Mouse (Mus musculus): ENCODE results near the gene Acoxl.

GRCm38 (mm10) chr2:128083844-128084243 lies 245.2 kb downstream of the Acoxl start:
- TF ChIP-seq CTCF (IDR thresholded peaks at IDR 0.05; ENCODE audit: control insufficient read depth, insufficient read depth, low read length) (no peak), POLR2A (IDR thresholded peaks at IDR 0.05; ENCODE audit: borderline replicate concordance, control insufficient read depth, low read depth, low read length) (no peak)
